Mouse (Mus musculus) induced T-regulatory cell, adult 2 months (primary cell): ENCODE data around the gene Tmem189.

ENCODE experiments used
- DNase-seq: peaks from one replicate; pipeline ENCODE4 v3.0.0-alpha.2; 2012; ENCODE audit warnings: low read depth

The Tmem189 gene

DNA sequence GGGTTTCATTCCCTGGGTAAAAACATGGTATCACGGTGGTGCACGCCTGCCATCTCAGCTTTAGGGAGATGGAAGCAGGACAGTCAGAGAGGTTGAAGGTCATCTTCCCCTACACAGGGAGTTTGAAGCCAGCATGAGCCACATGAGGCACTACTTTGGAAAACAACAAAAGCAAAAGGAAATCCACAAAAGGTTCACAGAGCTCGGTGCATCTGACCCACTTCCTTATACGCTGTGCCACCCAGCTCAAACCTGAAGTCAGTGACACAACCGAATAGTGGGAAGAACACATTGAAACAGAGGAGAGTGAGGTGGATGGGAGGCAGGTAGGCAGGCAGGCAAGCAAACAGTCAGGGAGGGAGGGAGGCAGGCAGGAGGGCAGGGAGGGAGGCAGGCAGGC, 11.8 kb upstream of the Tmem189 start:
- DNase-seq: peak; percentile 55

DNA sequence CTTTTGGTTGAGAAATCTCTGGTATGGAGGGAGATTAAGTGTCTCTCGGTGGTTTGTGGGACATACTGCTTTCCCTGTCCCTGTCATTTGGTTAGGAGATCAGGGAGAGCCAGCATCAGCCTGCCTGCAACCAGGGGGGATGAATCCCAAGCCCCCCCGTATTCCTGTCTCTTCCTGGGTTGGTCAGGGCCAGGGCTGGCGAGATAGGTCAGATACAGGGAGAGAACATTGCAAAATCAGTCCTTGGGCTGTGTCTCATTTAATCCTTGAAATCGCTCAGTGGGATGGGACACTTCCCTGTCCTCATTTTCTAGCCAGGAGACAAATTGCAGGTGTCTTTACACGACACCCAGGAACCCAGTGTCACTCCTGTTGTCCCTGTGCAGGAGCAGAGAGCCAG, 10.4 kb upstream of the Tmem189 start:
- DNase-seq: no peak

DNA sequence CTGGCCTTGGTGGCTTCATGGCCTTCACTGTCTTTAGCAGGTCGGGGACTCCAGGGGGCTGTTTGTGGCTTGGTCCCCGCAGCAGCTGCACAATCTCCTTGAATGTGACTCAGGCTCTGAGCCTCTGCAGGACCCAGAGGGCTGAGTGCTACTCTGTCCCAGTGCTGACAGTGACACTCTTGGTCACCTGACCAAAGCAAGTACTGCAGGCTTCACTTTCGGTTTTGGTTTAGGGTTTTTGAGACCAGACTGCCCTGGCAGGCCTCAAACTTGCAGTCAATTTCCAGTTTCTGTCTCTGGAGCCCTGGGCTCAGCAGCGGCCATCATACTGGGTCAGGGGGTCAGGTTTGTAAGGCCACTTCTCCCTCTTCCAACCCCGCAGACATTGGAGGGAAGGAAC, 8.3 kb upstream of the Tmem189 start:
- peak; percentile 92 for DNase-seq

DNA sequence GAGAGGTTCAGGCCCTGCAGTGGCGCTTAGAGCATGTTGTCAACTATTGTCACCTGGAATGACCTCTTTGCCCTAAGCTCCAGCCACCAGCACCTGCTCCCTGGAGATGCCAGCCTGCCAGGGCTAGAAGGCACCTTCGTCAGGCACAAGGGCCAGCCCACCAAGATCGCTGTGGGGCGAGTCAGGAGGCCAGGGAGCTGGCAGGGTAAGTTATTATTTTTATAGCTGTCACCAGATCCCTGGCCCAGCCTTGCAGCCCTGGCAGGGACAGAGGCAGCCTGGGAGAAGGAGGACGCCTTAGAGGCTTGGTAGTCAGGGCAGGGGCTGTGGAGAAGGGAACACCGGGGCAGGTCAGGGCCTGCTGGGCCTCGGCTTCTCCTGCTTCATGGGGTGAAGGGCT, 6.5 kb upstream of the Tmem189 start:
- DNase-seq: no peak

DNA sequence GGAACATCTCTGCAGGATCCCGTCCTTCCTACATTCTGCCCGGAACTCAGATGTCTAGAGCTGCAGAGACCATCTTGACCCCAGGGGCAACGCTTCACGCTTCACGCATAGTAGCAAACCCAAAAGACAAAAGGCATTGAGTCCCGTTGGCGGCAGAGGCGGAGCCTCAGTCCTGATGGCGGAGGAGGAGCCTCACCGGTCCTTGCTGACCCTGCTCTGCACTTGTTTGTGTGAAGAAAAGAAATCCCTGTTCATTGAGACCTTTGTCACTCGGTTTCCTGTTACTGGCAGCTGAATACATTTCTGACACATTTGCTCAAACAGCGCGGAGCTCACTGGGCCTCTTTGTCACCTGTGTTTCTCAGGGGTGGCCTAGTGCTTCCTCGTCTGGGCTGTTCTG, 5.9 kb upstream of the Tmem189 start:
- no peak for DNase-seq

DNA sequence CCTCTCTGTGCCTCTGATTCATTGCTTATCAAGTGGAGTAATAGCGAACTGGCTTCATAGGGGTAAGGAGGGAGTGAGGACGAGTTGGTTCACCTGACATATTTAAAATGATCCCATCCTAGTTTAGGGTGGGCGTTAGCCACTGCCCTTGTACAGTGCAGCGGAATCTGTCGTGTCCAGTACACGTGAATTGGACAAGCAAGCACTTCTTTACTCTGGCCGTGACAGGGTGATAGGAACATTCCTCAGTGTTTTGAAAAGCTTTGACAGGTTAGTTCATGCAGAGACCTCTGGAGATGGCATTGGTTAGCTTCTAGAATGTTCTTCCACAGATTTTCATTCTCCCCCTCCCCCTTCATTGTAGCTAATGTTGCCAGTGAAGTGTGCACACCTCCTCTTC, 5.3 kb upstream of the Tmem189 start:
- no peak for DNase-seq

DNA sequence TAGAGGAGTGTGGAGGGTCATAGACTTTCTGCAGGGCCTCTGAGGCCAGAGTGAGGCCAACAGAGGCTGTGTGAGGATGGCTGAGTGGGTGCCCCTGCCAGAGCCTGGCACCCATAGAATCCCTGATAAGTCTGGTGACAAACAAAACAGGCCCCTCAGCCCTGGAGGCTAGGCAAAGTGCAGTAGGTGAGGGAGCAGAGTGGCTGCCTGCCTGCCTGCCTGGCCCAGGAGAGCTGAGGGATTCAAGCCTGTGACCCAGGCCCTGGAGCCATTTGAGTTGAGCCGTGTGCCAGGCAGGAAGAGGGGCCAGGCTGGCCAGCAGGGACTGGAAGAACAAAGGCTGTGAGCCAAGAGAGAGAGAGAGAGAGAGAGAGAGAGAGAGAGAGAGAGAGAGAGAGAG, 4.6 kb upstream of the Tmem189 start:
- DNase-seq: no peak

DNA sequence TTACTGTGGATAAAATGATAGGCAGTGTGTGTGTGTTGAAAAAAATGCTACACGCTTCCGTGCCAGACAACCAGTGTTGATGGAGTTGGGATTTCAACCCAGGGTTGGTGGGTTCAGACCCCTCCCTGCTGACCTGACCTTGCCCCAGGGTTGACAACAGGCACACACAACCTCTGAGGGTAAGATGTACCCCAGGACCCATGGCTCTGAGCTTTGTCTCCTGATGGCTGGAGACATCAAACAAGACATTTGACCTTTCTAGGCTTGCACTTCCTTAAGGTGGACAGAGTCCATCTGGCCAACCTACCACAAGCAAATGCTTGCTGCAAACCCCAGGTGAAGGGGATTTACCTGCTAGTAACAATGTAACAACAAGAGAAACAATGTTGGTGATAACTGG, 3.9 kb upstream of the Tmem189 start:
- DNase-seq: no peak

DNA sequence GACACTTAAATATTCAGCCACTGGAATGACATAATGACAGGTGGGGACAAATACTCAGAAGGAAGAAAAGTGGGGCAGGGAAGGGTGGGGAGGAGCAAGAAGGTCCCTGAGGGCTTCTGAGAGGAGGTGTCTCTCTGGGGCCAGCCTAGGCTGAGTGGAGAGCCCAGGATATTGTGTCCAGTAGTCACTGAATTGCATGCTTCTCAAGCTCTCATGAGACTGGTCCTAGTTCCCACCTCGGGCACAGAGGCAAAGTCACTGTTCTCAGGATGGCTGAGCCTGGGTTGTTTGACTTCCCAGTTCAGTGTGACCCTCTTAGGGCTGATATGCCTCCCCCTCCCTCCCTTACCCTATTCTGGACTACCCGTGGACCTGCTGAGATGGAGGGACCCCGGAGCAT, 3.2 kb upstream of the Tmem189 start:
- DNase-seq: no peak

DNA sequence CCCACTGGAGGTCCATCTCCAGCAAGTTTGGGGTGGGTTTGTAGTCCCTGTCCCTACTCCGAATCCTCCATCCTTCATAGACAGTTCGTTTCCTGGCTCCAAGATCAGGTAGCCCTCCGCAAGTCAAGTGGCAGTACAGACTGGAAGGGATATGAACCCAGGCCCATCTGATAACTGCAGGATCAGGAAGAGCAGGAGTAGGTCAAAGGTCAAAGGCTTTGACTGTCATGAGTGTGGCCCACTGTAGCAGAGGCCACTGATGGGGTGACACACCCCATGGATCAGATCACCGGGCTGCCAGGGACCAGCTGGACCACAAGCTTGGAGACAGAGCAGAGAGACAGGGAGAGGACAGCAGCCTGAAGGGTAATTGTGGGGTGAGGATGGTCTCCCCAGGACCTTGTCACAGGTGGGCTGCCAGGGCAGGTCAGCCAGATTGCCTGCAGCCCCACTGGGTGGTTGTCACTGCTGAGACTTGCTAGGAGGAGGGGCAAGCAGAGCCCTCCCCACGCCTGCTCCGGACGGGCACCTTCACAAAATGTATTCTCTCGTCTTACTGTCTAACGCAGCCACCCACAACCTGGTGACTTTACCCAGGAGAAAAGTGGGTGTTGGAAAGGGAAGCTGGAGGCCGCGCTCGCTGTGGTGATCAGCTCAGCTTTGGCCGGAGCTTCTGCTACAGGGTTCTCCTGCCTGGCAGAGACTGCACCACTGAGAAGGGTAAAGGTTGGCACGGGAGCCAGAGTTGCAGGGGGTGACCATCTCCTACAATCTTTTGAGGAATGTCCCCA, 2.4 kb upstream of the Tmem189 start:
- no peak for DNase-seq

DNA sequence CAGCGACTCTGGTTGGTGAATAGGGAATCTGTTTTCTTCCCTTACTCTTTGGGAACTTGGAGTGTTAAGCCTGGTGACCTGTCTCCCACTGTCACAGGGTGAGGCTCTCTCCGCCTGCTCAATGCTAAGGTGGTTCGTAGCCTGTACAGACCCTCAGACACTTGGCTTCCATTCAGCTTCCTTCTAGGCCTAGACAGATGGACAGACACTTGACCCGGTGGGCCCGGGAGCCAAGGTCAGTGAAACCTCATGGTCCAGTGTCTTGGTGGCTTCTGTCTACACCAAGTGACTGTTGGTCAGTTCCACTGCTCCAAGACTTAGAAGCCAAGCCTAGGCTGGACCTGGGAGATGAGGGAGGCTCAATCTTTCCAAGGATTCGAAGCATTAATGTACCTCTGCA, 1.8 kb upstream of the Tmem189 start:
- DNase-seq: no peak

DNA sequence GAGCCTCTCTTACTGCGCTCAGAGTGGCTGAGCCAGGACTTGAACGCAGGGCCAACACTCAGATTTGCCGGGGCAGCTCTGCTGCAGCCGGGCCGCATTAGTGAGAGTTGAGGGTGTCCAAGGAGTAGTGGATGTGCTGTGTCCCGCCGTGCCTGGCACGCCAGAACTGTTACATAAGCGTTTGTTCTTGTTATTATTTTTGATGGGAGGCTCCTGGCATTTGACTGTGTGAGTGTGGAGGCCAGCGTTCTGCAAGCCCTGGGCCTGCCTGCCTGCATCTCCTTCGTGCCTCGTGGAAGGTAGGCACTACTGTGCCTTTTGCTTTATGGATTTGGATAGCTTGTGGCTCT, 1.3 kb upstream of the Tmem189 start:
- no peak for DNase-seq

DNA sequence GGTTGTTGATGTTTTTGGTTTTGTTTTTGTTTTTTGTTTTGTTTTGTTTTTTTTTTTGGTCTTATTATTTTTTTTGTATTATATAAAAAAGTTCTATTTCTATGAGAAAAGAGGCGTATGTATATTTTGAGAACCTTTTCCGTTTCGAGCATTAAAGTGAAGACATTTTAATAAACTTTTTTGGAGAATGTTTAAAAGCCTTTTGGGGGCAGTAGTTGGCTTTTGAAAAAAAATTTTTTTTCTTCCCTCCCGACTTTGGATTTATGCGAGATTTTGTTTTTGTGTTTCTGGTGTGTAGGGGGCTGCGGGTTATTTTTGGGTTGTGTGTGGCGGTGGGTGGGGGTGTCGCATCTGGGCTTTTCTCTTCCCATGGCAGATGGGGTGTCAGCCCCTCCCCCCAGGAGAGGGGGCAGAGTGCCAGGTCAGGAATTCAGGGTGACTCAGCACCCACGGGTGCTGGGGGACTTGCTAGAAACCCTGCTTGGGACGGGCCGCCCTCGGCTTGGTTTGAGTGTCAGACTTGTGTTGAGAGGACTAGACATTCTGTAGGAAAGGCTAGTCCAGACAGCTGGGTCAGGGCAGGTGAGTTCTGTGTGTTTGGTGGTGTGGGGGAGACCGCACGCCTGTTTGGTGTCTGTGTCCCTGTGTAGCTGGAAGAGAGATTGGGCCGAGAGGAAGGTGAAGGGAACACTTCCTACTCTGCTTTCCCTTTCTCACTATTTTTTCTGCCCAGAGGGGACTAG, 768 bp upstream of the Tmem189 start:
- DNase-seq: no peak

DNA sequence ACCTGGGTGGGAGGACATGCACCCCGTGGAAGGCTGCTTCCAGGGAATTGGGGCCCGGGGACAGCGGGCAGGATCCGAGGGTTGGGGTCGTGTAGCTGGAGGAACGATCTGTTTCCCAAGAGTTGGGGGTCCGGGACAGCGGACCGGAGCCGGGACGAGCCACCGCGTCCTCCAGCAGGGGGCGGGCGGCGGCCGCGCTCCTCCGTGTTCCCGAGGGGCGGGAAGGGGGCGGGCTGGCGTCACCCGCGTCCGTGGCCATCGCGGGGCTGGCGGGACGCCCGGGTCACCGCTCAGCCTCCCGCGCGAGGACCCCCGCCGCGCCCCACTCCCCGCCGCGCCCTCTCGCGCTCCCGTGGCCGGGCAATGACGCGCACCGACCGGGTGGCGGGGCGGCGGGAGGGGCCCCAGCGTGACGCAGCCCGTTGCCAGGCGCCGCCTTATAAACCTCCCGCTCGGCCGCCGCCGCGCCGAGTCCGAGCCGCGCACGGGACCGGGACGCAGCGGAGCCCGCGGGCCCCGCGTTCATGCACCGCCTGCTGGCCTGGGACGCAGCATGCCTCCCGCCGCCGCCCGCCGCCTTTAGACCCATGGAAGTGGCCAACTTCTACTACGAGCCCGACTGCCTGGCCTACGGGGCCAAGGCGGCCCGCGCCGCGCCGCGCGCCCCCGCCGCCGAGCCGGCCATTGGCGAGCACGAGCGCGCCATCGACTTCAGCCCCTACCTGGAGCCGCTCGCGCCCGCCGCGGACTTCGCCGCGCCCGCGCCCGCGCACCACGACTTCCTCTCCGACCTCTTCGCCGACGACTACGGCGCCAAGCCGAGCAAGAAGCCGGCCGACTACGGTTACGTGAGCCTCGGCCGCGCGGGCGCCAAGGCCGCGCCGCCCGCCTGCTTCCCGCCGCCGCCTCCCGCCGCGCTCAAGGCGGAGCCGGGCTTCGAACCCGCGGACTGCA, 847 bp downstream of the Tmem189 start, which contains the start of gene Cebpb:
TSS of gene Cebpb (plus strand) at position 418 of the 954 bp plus-strand sequence.
- DNase-seq: peak; percentile 88

DNA sequence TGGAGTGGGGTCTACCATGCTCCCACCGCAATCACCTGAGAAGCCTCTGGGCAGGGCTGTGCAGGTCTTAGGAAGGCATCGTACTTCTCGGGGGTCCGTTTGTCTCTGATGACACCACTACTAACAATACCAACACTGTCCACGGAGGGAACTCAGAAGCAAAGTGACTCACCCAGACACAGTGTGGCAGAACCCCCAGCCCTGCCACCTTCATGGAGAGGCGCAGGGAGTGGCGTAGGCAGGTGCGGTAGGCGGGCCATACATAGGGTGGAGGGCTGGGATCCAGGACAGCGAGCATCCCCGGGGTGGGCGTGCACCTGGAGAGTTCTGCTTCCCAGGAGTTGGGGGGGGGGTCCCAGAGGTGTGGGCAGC, 1.5 kb downstream of the Tmem189 start:
- no peak for DNase-seq

DNA sequence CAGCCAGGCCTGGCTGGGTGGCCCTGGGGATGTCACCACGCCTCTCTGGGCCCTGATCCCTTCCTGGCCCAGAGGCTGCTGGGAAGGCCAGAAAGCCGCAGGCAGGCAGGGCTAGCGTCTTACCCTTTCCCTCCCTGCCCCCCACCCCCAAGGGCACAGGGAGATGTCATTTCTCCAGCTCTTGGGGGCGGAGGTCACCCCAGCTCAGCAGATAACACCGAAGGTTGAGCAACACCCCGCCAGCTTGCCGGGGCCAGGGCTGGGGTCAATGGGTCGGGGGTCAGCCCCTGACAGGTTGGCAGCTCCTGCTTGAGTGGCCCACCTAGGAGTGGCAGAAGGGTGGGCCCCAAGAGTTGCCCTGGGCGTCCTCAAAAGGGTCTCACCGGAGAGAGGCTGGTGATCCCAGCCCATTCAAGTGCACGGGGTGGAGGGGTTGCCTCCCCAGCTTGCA, 1.9 kb downstream of the Tmem189 start:
- DNase-seq: no peak

DNA sequence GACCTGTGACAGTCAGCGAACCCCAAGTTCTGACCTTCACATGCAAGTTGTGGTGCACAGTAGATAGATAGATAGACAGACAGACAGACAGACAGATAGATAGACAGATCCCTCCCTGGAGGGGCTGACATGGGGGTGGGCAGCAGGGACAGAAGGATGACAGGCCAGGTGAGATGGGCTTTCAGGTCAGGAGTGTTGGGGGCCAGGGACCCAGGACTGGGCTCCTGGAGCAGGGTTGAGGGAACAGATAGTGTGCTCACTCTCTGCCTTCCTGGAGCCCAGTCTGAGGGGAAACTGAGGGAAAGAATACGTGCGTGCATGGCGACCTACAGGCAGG, 2.4 kb downstream of the Tmem189 start:
- no peak for DNase-seq

DNA sequence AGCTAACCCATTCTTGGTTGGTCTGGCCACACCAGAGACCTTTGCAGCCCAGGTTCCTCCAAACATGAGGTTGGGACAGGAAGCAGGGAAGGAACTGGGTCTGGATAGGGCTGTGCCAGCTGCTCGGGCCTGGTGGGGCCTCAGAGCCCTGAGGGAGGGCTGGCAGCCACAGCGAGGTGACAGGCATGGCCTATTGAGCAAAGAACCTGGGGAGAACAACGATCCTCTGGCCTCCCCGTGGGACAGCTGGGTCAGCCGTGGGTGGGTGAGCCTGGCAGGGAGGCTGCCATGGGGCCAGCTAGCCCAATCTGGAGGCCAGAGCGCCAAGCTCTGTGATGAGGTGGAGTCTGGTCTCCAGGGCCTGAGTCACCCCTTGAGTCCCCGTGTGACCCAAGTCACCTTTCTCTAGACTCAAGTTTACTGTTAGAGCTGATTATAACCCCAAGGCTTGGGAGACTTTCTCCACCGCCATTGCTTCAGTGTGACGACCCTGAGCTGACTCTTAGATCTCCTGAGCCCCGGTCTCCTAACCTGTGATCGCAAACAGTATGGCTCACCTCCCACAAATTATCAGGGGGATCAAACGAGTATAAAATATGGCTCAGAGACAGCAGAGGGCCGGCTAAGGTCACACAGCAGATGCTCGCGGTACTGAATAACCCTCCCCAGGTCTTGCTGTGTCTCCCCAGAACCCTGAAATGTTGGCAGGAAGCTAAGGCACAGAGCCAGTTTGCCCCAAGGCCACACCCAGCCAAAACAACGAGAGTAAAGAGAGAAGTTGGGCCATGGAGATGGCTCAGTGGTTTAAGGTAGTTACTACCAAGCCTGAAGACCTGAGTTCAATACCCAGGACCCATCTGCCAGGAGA, 3.0 kb downstream of the Tmem189 start:
- DNase-seq: no peak

DNA sequence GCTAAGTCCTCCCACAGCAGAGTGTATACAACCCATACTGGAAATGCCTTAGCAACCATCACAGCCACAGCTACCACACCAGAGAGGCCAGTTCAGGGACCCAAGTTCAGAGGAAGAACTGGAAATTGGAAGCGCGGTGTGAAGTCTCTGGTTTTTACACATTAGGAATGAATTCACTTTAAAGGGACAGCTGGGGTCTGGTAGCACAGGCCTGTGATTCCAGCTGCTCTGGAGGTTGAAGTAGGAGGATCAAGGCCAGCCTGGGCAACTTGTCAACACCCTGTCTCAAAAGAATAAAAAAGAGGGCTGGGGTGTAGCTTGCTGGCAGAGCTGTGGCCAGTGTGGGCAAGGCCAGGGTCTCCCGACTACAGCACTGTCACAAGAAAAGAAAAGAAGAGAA, 3.8 kb downstream of the Tmem189 start:
- DNase-seq: no peak

DNA sequence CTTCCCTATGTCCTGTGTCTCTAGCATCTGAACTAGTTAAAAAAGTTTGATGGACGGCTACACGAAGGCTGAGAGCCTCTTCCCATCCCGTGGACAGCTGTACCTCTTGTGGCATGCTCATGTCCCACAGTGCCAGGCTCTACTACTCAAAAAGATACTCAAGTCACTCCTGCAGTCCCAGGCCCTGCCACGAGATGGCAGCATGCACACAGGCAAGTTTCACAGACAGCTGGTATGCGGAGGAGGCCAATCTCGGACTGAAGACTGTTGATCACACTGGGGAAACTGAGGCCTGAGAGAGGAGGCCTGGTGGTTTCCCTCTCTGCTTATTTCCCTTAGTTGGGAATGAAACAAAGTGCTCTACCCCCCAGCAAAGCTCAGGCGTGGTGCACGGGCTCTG, 4.5 kb downstream of the Tmem189 start:
- DNase-seq: peak; percentile 97

DNA sequence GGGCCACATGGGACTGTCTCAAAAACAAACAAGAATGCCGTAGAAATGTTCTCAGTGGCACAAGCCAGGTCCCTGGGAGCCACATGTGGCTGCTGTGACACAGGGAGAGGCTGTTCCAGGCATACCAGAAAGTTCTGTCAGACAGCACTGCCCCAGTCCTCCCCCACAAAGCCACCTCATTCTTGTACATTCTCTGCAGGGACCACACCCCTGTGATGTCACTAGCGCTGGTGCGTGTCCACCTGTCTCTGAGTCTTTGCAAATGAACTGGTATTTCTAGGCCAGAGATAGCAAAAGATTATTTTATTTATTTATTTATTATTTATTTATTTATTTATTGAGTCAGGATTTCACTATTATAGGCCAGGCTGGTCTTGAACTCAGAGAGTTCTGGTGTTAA, 5.9 kb downstream of the Tmem189 start:
- no peak for DNase-seq

DNA sequence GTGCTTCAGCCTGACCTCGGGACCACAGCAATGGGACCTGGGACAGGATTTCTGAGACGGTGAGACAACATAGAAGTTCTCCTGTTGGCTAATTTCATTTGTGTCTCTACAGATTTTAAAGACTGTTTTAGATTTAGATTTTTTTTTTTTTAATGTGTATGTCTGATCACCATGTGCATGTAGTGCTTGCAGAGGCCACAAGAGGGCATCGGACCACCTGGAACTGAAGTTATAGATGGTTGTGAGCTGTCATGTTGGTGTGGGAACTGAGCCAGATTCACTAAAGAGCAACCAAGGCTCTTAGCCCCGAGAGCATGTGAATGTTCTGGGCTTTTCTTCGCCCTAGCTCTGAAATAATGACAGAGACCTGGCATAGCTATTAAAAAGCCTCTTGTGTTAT, 9.0 kb downstream of the Tmem189 start:
- DNase-seq: peak; percentile 90
